Mouse (Mus musculus): ENCODE measurements at regions not wholly inside any gene's neighbourhood (a gene's known extent, or its start where the extent isn't known, plus 50 kb on each side); places are given as distances from the start of the nearest gene placed in this dataset.

DNA sequence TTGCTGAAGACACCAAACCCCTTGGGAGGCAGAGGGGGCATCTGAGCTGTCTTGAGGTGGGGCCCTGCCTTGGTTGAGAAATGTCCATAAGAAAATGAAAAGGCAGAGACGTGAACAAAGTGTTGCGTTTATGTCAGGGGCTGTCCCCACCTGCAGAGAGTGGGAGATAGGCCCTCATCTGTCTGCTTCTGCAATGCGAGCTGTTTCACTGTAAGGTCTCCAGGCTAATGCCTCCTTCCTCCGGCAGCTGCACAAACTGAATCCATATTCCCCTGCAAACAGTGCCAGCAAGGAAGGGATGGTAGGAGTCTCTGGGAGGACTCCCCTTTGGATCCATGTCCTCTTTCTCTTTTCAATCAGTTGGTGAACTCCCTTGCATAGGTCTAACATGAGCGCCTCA is 263.0 kb downstream of the Sorl1 start:
- TF ChIP-seq CTCF (IDR thresholded peaks at IDR 0.05; ENCODE audit: control insufficient read depth, insufficient read depth, low read length) (no peak), POLR2A (IDR thresholded peaks at IDR 0.05; ENCODE audit: borderline replicate concordance, control insufficient read depth, low read depth, low read length) (no peak)
